Mouse (Mus musculus) midbrain, embryonic 14.5 days (tissue): ENCODE measurements around the gene Iqcf5. TPM values are rescaled to one million over a fixed set of nuclear protein-coding genes. Genes with fewer than 3 reads are reported as not detected.
A peak's percentile ranks its signal among the peaks of the same experiment; 100 is the strongest.
"Not testable (repeated sequence)": the region's sequence is repeated elsewhere in the genome, so short reads cannot be mapped to it uniquely, and the experiment has no call there.

Source experiments
- ATAC-seq: fragments of 200-750 bp; cut with Nextera tagmentation; 2 replicates; pipeline ENCODE4 v1.8.0; 2017; ENCODE audit warnings: moderate number of reproducible peaks, moderate library complexity; ENCODE audit not compliant: low FRiP score, low TSS enrichment
- DNase-seq: peaks from one replicate; pipeline ENCODE4 v3.0.0-alpha.2; 2015
- H3K27ac ChIP-seq: fragments of 300-500 bp; sonication (generic); replicated peaks from 2 replicates; pipeline ENCODE4 v1.5.1; 2014; ENCODE audit warnings: mild to moderate bottlenecking, low read depth, low read length, moderate library complexity
- H3K27me3 ChIP-seq: fragments of 300-500 bp; sonication (generic); 2 replicates; pipeline ENCODE4 v1.6.1; 2014; ENCODE audit warnings: low read length, control low read depth, mixed read lengths; ENCODE audit not compliant: control insufficient read depth, insufficient read depth
- H3K36me3 ChIP-seq: fragments of 300-500 bp; sonication (generic); 2 replicates; pipeline ENCODE4 v1.6.1; 2014; ENCODE audit warnings: low read length, control low read depth; ENCODE audit not compliant: control insufficient read depth, insufficient read depth
- H3K4me1 ChIP-seq: fragments of 300-500 bp; sonication (generic); 2 replicates; pipeline ENCODE4 v1.6.1; 2014; ENCODE audit warnings: mild to moderate bottlenecking, antibody characterized with exemption, low read length, control low read depth; ENCODE audit not compliant: control insufficient read depth, insufficient read depth
- H3K4me2 ChIP-seq: fragments of 300-500 bp; sonication (generic); 2 replicates; pipeline ENCODE4 v1.6.1; 2014; ENCODE audit warnings: mild to moderate bottlenecking, low read length, moderate library complexity
- H3K4me3 ChIP-seq: fragments of 300-500 bp; sonication (generic); replicated peaks from 2 replicates; pipeline ENCODE4 v1.5.1; 2014; ENCODE audit warnings: low read depth, low read length
- H3K9ac ChIP-seq: fragments of 300-500 bp; sonication (generic); replicated peaks from 2 replicates; pipeline ENCODE4 v1.6.1; 2014; ENCODE audit warnings: mild to moderate bottlenecking, low read length, moderate library complexity
- H3K9me3 ChIP-seq: fragments of 300-500 bp; sonication (generic); 2 replicates; pipeline ENCODE4 v1.6.1; 2016; ENCODE audit warnings: low read length, control low read depth, mixed read lengths; ENCODE audit not compliant: control insufficient read depth
- WGBS: fragments of 180-500 bp; shearing (Covaris S2); extraction: QIAGEN DNeasy Blood & Tissue Kit; methylation state at CpG from one replicate; pipeline ENCODE4 v1.1.7; 2014; 5-methylcytosine and 5-hydroxymethylcytosine counted together
- polyA plus RNA-seq: library from polyadenylated mRNA; unstranded; fragments of >200 nt; fragmentation: Nextera tagmentation; extraction: Ambion mirVana; gene quantifications from 2 replicates; pipeline ENCODE4 v1.2.1, GENCODE M21; 2014

The Iqcf5 gene
- polyA plus RNA-seq, 1 experiment from 2014 or later = not detected

DNA sequence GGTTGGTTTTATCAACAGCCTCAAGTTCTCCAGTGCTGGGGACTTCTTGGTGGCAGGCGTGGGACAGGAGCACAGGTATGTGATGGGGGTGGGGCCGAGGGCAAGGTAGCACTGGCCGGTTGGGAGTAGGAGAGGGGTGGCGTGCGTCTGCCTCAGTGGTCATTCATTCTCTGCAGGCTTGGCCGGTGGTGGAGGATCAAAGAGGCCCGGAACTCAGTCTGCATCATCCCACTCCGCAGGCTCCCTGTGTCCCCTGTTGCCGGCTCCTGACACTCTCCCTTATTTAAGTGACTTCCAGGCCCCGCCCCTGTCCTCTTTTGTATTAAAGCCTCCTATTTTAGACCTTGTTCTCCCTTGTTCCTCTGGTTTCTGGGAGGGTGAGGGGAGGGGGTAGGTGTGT lies 29.3 kb upstream of the Iqcf5 start:
- no peak for ATAC-seq
- WGBS = 80% methylated on average over 10 of the region's 10 CpGs

DNA sequence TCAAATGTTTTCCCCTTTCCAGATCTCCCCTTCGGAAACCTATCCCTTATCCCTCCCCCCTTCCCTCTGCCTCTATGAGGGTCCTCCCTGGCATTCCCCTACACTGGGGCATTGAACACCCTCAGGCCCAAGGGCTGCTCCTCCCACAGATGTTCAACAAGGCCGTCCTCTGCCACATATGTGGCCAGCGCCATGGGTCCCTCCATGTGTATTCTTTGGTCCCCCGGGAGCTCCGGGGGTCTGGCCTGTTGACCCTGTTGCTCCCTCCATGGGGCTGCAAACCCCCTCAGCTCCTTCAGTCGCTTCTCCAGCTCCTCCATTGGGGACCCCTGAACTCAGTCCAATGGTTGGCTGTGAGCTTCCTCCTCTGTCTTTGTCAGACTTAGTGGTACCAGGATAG lies 26.8 kb upstream of the Iqcf5 start:
- H3K9me3 ChIP-seq, H3K4me3 ChIP-seq, H3K27ac ChIP-seq, ATAC-seq, DNase-seq, H3K4me1 ChIP-seq, H3K9ac ChIP-seq, H3K27me3 ChIP-seq, H3K4me2 ChIP-seq: not testable (repeated sequence)
- H3K36me3 ChIP-seq = peaks cover 40% of the 10 kb centered on the region
- 85% methylated on average over 6 of the region's 6 CpGs for WGBS

More for the DNA sequence above, 29.3 kb upstream of the Iqcf5 start:
- no peaks in the 10 kb centered on the region for H3K4me1 ChIP-seq
- no peaks in the 10 kb centered on the region for H3K9me3 ChIP-seq
- H3K36me3 ChIP-seq = peaks cover 60% of the 10 kb centered on the region
- no peak overlapping the region for H3K27ac ChIP-seq
- no peaks in the 10 kb centered on the region for H3K27me3 ChIP-seq
- no peak overlapping the region for H3K9ac ChIP-seq
- no peak overlapping the region for H3K4me3 ChIP-seq
- DNase-seq = no peak
- H3K4me2 ChIP-seq = no peak overlapping the region

DNA sequence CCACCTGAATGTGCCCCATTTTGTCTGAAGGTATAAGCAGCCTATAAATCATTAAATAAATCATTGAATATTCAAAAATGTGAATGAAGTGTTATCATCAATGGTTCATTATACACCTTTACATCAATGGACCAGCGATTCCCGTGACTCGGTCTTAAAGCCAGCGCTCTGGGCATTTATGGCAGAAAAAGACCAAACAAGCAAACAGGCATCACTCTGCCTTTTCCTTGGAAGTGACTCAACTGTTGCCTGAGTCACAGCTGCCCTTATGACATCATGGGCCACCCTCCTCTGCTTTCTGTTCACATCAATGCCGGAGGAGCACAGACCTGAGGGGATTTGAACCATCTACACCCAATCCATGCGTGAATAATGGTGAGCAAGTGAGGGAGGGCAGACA lies 14.7 kb upstream of the Iqcf5 start, which contains the start of gene Iqcf1:
Gene Iqcf1 (plus strand): TSS at position 301 of the 400 bp plus-strand sequence.
- H3K9ac ChIP-seq = no peak within 1 kb of the TSS
- WGBS = 96% methylated on average over 6 of the region's 6 CpGs
- H3K9me3 ChIP-seq = no peaks in the 10 kb centered on the region
- no peak within 1 kb of the TSS for H3K27ac ChIP-seq
- no peaks in the 10 kb centered on the region for H3K27me3 ChIP-seq
- DNase-seq (no peak), ATAC-seq (no peak)
- no peaks in the 10 kb centered on the region for H3K36me3 ChIP-seq
- H3K4me1 ChIP-seq = no peaks in the 10 kb centered on the region
- no peak within 1 kb of the TSS for H3K4me2 ChIP-seq
- no peak within 1 kb of the TSS for H3K4me3 ChIP-seq

DNA sequence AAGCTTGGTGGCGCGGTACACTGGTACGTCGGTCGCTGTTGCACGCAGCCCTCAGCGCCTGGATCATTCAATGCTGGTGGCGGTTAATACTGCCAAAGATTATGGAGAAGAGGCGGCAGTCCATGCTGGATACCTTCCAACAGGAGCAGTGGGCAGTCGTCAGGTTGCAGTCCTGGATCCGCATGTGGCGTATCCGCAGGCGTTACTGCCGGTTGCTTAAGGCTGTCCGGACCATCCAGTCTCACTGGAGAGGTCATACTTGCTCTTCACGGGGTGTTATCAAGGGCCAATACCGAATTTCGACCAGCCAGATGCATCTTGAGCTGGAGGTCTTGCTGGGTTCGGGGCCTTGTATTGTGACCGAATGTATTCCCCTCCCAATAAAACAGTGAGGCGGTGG lies 12.5 kb upstream of the Iqcf5 start:
- ATAC-seq (no peak), DNase-seq (no peak)
- Histone ChIP-seq H3K4me3 (no peak overlapping the region), H3K4me1 (no peaks in the 10 kb centered on the region), H3K27me3 (no peaks in the 10 kb centered on the region), H3K4me2 (no peak overlapping the region), H3K9ac (no peak overlapping the region), H3K9me3 (no peaks in the 10 kb centered on the region), H3K27ac (no peak overlapping the region), H3K36me3 (no peaks in the 10 kb centered on the region)
- 87% methylated on average over 22 of the region's 22 CpGs for WGBS

DNA sequence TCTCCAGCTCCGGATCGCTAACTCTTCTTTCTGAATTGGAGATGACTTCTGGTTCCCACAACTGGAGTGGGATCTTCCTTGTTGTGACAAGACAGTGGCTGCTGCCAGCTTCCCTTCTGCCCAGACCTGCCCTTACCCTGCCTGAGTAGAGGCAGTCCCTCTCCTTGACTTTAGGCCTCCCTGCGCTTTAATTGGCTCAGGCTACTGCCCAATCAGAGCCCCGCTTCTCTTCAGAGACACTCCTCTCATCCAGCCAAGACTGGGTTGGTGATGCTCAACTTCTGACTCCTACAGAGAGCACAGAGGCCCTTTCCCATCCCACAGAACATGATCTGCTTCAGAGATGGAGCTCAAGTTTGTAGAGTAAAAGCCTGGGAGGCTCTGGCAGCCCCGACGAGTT lies 10.1 kb upstream of the Iqcf5 start:
- Histone ChIP-seq H3K36me3 (no peaks in the 10 kb centered on the region), H3K4me2 (no peak overlapping the region), H3K27ac (no peak overlapping the region), H3K9me3 (no peaks in the 10 kb centered on the region), H3K4me3 (no peak overlapping the region), H3K4me1 (no peaks in the 10 kb centered on the region), H3K27me3 (no peaks in the 10 kb centered on the region), H3K9ac (no peak overlapping the region)
- ATAC-seq (no peak), DNase-seq (no peak)
- 77% methylated on average over 6 of the region's 6 CpGs for WGBS

DNA sequence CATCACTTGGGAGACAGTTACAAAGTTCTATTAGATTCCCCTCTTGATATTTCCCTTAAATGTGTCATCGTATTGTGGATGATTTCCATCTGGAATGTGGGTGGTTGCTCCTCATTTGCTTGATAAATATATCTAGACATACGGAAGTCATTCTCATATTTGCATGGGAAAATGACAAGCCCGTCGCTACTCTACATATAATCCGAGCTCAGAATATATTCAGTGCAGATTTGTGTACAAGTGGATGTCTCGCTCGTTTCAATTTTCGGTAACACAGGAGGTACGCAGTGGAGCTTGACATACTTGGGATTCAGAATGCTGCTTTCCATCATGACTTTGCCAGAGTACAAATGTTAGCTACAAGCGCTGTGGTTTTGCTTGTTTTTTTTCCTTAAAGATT lies 5.0 kb upstream of the Iqcf5 start:
- H3K4me2 ChIP-seq = no peak overlapping the region
- no peak overlapping the region for H3K9ac ChIP-seq
- H3K4me1 ChIP-seq = no peaks in the 10 kb centered on the region
- H3K27ac ChIP-seq = no peak overlapping the region
- H3K4me3 ChIP-seq = no peak overlapping the region
- ATAC-seq (no peak), DNase-seq (no peak)
- WGBS = 94% methylated on average over 10 of the region's 10 CpGs
- no peaks in the 10 kb centered on the region for H3K27me3 ChIP-seq
- H3K36me3 ChIP-seq = no peaks in the 10 kb centered on the region
- H3K9me3 ChIP-seq = no peaks in the 10 kb centered on the region

DNA sequence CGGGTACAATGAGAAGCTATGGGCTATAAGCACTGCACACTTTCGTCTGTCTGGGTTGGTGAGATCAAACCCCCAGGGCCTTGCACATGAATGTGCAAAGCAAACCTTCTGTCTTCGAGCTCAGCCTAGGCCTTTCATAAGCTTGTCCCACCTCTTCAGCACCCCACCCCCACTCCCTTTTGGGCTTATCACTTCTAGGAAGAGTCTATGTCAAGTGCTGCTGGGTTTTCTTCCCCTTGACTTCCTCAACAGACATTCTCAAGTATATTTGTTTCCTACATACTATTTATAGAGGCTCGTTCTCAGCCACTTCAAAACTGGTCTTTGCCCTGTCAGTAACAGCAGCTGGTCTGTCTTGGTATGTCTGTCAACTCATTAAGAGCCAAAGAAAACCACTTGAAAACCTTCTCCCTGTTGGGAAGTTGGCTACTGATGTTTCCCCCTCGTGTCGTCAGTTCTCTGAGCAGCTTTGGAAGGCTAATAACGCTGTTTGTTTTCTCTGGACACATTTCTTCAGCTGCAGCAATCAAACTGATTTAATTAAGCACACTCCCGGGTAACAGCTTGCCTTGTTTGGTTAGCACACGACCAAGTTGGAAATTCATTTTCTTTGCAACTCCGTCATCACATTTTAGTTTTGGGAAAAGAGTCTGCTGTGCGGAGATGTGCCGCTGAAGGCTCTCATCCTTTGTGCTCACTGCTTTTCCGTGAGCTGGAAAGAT lies 1.5 kb upstream of the Iqcf5 start:
- 78% methylated on average over 13 of the region's 13 CpGs for WGBS
- DNase-seq (peak; percentile 4), ATAC-seq (no peak)
- no peak overlapping the region for H3K4me2 ChIP-seq
- H3K27ac ChIP-seq = no peak overlapping the region
- no peaks in the 10 kb centered on the region for H3K27me3 ChIP-seq
- no peak overlapping the region for H3K4me3 ChIP-seq
- no peaks in the 10 kb centered on the region for H3K4me1 ChIP-seq
- H3K9me3 ChIP-seq = no peaks in the 10 kb centered on the region
- H3K9ac ChIP-seq = no peak overlapping the region
- H3K36me3 ChIP-seq = no peaks in the 10 kb centered on the region

DNA sequence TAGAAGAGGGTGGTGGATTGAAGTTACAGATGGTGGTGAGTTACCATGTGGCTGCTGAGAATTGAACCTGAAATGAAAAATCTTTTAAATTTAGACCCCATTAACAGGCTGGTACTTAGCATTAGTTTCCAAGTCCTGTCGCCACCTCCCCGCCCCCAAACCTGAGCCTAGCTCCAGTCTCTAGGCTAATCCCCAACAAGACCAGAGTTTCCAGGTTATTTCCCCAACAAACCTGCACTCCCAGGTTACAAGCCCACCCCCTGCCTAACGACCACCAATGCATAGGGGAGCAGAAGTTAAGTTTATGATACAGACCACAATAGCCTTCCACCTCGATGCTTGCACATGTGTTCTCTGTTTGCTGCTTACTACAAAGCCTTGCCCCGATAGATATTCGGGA lies 807 bp upstream of the Iqcf5 start:
- DNase-seq (no peak), ATAC-seq (no peak)
- H3K9ac ChIP-seq = no peak overlapping the region
- H3K9me3 ChIP-seq = no peaks in the 10 kb centered on the region
- H3K4me1 ChIP-seq = no peaks in the 10 kb centered on the region
- H3K4me3 ChIP-seq = no peak overlapping the region
- 75% methylated on average over 6 of the region's 6 CpGs for WGBS
- no peaks in the 10 kb centered on the region for H3K27me3 ChIP-seq
- H3K4me2 ChIP-seq = no peak overlapping the region
- no peak overlapping the region for H3K27ac ChIP-seq
- H3K36me3 ChIP-seq = no peaks in the 10 kb centered on the region

DNA sequence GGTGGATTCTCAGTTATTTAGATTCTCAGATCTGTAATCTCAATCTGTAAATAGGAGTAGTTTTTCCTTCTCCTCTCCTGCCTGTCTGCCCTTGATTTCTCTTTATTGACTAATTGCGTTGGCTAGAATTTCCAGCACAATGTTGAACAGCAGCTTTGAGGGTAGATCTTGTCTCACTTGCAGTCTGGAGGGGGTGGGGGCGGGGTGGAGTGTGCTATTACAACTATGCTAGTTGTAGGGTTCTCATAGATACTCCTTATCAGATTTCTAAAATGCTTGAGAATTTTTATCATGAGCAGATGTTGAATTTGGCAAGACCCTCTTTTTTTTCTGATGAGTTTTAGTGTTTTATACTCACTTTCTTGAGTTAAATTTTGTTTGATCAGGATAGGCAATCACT lies 5.1 kb downstream of the Iqcf5 start:
- Histone ChIP-seq H3K27ac (no peak overlapping the region), H3K9ac (no peak overlapping the region), H3K36me3 (no peaks in the 10 kb centered on the region), H3K4me2 (no peak overlapping the region), H3K9me3 (no peaks in the 10 kb centered on the region), H3K4me1 (no peaks in the 10 kb centered on the region), H3K27me3 (no peaks in the 10 kb centered on the region), H3K4me3 (no peak overlapping the region)
- ATAC-seq (no peak), DNase-seq (no peak)
- 75% methylated on average over 2 of the region's 2 CpGs for WGBS
